Mouse (Mus musculus) bone marrow macrophage, adult 2 months (primary cell): ENCODE data around the gene Fopnl. TPM values are rescaled to one million over a fixed set of nuclear protein-coding genes. Genes with fewer than 3 reads are reported as not detected.

Experiments
- H3K27ac ChIP-seq: 2 replicates; pipeline ENCODE4 v1.5.1; 2012; ENCODE audit warnings: low read depth, low read length; ENCODE audit not compliant: insufficient read depth
- H3K4me1 ChIP-seq: 2 replicates; pipeline ENCODE4 v1.6.1; 2012; ENCODE audit warnings: low read length; ENCODE audit not compliant: control insufficient read depth, insufficient read depth
- H3K4me3 ChIP-seq: 2 replicates; pipeline ENCODE4 v1.5.1; 2012; ENCODE audit warnings: mild to moderate bottlenecking, low read length, moderate library complexity; ENCODE audit not compliant: insufficient read depth
- CTCF ChIP-seq: IDR thresholded peaks from 2 replicates; pipeline ENCODE4 v1.5.1; 2012; ENCODE audit warnings: low read depth, mild to moderate bottlenecking, low read length, moderate library complexity
- POLR2A ChIP-seq: IDR thresholded peaks from 2 replicates; pipeline ENCODE4 v1.6.1; 2012; ENCODE audit warnings: mild to moderate bottlenecking, low read depth, low read length, borderline replicate concordance
- polyA plus RNA-seq: library from polyadenylated mRNA; stranded (reverse); fragments of >200 nt; gene quantifications from 2 replicates; pipeline ENCODE4 v1.2.4, GENCODE M21; 2012; ENCODE audit not compliant: missing spikeins, insufficient read depth, insufficient read length

Fopnl gene
- polyA plus RNA-seq, 1 experiment = 52.6 TPM

GRCm38 (mm10) chr16:14292205-14293199, 24.7 kb downstream of the Fopnl start:
- TF ChIP-seq POLR2A = no peak
- no peak for TF ChIP-seq CTCF
- H3K4me3 ChIP-seq = peak overlapping the region; percentile 24; the same call in 1 of the 2 replicates
- no peak overlapping the region for H3K27ac ChIP-seq
- H3K4me1 ChIP-seq = peaks cover 15% of the 10 kb centered on the region

GRCm38 (mm10) chr16:14291223-14291622, 26.0 kb downstream of the Fopnl start, which contains the start of gene Myh11:
Myh11 (minus strand) TSS chr16:14291372.
- H3K27ac ChIP-seq = no peak within 1 kb of the TSS
- H3K4me3 ChIP-seq = peak within 1 kb of the TSS; percentile 24; the same call in 1 of the 2 replicates
- H3K4me1 ChIP-seq = peaks cover 15% of the 10 kb centered on the region
- TF ChIP-seq POLR2A (no peak), CTCF (peak; percentile 47)

- Histone ChIP-seq H3K4me1 (no peaks in the 10 kb centered on the region), H3K27ac (no peak overlapping the region), H3K4me3 (no peak overlapping the region)
- TF ChIP-seq CTCF (no peak), POLR2A (no peak)
These were observed 44.7 kb downstream of the Fopnl start for GRCm38 (mm10) chr16:14272374-14272965.

- Histone ChIP-seq H3K27ac (peak overlapping the region; percentile 39), H3K4me3 (no peak overlapping the region), H3K4me1 (peaks cover 19% of the 10 kb centered on the region)
- TF ChIP-seq POLR2A (no peak), CTCF (no peak)
These were observed 51.8 kb downstream of the Fopnl start for GRCm38 (mm10) chr16:14265203-14265920.

- peaks cover 19% of the 10 kb centered on the region for H3K4me1 ChIP-seq
- peak overlapping the region; percentile 49 for H3K27ac ChIP-seq
- TF ChIP-seq POLR2A (no peak), CTCF (no peak)
- H3K4me3 ChIP-seq = no peak overlapping the region
These were observed 52.7 kb downstream of the Fopnl start for GRCm38 (mm10) chr16:14264504-14264903.

GRCm38 (mm10) chr16:14263241-14263640, 54.0 kb downstream of the Fopnl start:
- H3K4me3 ChIP-seq = no peak overlapping the region
- no peak overlapping the region for H3K27ac ChIP-seq
- TF ChIP-seq POLR2A (no peak), CTCF (no peak)
- H3K4me1 ChIP-seq = peaks cover 19% of the 10 kb centered on the region

- Histone ChIP-seq H3K4me3 (no peak overlapping the region), H3K4me1 (peaks cover 19% of the 10 kb centered on the region), H3K27ac (no peak overlapping the region)
- TF ChIP-seq POLR2A (no peak), CTCF (no peak)
These were observed 54.8 kb downstream of the Fopnl start for GRCm38 (mm10) chr16:14262410-14262809.

GRCm38 (mm10) chr16:14258856-14259255, 58.3 kb downstream of the Fopnl start:
- Histone ChIP-seq H3K4me3 (no peak overlapping the region), H3K27ac (no peak overlapping the region), H3K4me1 (peaks cover under 1% of the 10 kb centered on the region)
- TF ChIP-seq POLR2A (no peak), CTCF (no peak)

GRCm38 (mm10) chr16:14253586-14253985, 63.6 kb downstream of the Fopnl start:
- Histone ChIP-seq H3K4me1 (no peaks in the 10 kb centered on the region), H3K4me3 (no peak overlapping the region), H3K27ac (no peak overlapping the region)
- TF ChIP-seq POLR2A = no peak
- TF ChIP-seq CTCF = no peak
